Mouse (Mus musculus) cerebellum, adult 9-11 months (tissue): Measurements from ENCODE around the gene Gpn3.

ENCODE experiments used
- DNase-seq: peaks from one replicate; pipeline ENCODE4 v3.0.0; 2022

Gpn3 gene

GRCm38 (mm10) chr5:122422071-122422964 is 50.6 kb downstream of the Gpn3 start:
- peak; percentile 84 for DNase-seq

- no peak for DNase-seq
Observed at GRCm38 (mm10) chr5:122423083-122423482, 51.4 kb downstream of the Gpn3 start.

- no peak for DNase-seq
Observed at GRCm38 (mm10) chr5:122425550-122425949, 53.9 kb downstream of the Gpn3 start.

GRCm38 (mm10) chr5:122430036-122430775 is 58.5 kb downstream of the Gpn3 start:
- no peak for DNase-seq

- no peak for DNase-seq
Observed at GRCm38 (mm10) chr5:122431221-122431620, 59.5 kb downstream of the Gpn3 start.
